Mouse (Mus musculus): ENCODE measurements around the gene Sprtn.

DNA sequence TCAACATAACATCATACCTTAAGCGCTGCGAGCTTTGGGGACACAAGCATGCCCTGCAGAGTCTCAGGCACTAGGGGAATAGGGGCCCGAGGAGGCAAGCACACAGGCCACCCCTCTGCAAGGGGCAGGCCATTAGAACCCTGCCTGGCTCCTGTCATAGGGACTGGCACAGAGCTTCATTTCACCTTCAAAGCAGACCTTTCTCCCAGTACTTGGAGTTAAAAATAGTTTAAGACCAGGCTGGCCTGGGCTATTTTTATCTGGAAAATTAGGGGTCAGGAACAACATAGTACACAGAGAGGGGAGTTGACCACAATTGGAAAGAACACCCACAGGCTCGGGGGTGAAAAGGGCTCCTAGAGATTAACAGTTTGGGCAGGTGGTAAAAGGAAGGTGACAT is 39.6 kb downstream of the Sprtn start:
- TF ChIP-seq ZKSCAN1 (IDR thresholded peaks at IDR 0.05; ENCODE audit: borderline replicate concordance, low read depth, low read length) (no peak), GABPA (IDR thresholded peaks at IDR 0.05; ENCODE audit: insufficient replicate concordance, low read depth, low read length) (no peak), EP300 (IDR thresholded peaks at IDR 0.05; ENCODE audit: low read length) (no peak), USF1 (IDR thresholded peaks at IDR 0.05; ENCODE audit: low read depth, low read length) (no peak), E2F4 (IDR thresholded peaks at IDR 0.05; ENCODE audit: insufficient replicate concordance, low read depth, low read length) (no peak), ZMIZ1 (IDR thresholded peaks at IDR 0.05; ENCODE audit: low read depth, low read length) (no peak), CTCF (conservative IDR thresholded peaks at IDR 0.05 in 1 of 2, IDR thresholded peaks at IDR 0.05 in 1 of 2; ENCODE audit: low read depth in 2 of 2, low read length in 2 of 2) (no peak)
